26 mouse cellular contexts compared by ENCODE assay signal in the genomic region with DNA sequence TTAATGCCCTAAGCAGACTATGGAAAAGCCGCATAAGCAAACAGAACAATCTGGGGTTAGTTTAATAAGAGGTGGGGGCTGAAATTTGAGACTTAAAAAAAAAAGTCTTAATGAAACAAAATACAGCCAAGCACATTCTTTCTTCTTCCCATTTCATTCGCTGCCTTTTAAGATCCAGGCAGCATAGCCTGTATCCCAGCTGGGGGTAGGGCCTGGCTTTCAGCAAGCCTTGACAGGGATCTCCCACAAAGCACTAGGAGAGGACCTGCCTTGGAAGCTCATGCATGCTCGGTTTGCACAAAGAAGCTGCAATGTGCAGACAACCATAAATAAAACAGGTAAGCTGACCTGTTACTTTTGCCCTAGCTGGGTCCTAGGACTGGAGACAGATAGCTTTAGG. TPM values are rescaled to one million over a fixed set of nuclear protein-coding genes. Genes with fewer than 3 reads are reported as not detected.
DNase-seq lines count a peak whose midpoint lies in the region; ATAC-seq lines count a peak whose summit lies in the region.
"Had no signal": no experiment of that assay in that cellular context is flagged by ENCODE, and none has a peak within 500 bp of the region (broad histone marks: within the 10 kb centered on the region; RNA-seq: fewer than 3 reads in every experiment).

No protein-coding gene starts in this region.

- no peaks in the 10 kb centered on the region for H3K9me3 ChIP-seq in heart, embryonic 10.5 days
- H3K9me3 ChIP-seq in embryonic facial prominence, embryonic 13.5 days, result no peaks in the 10 kb centered on the region
- H3K9me3 ChIP-seq in limb, embryonic 10.5 days (replicated peaks), result no peaks in the 10 kb centered on the region
- H3K9me3 ChIP-seq: forebrain, embryonic 12.5 days; hindbrain, embryonic 13.5 days; kidney, embryonic 15.5 days had no signal

- peak; percentile 71; the same call in 1 of the 2 replicates for ATAC-seq in embryonic facial prominence, embryonic 13.5 days (ENCODE audit: insufficient number of reproducible peaks, insufficient read depth, low FRiP score, low TSS enrichment, low read depth)
- ATAC-seq in granulocyte monocyte progenitor cell, adult 5-6 weeks (replicated peaks; ENCODE audit: poor library complexity, severe bottlenecking), result no peak
- ATAC-seq in inflammation-experienced regulatory T-cells, adult 6 months, result no peak
- ATAC-seq in activated CD4-positive, CD25-positive, alpha-beta regulatory T cell, adult 4 months, result no peak
- ATAC-seq: forebrain, postnatal 0 days; hindbrain, postnatal 0 days; intestine, embryonic 16.5 days had no signal

- DNase-seq in heart, embryonic 10.5 days (ENCODE audit: low spot score), result no peak
- no peak for DNase-seq in heart, postnatal 36 days
- no peak for DNase-seq in limb, embryonic 10.5 days (ENCODE audit: low spot score)
- DNase-seq: adrenal gland, postnatal 14 days; cerebellum, adult 11-12 months; cerebellum, adult 9-10 months; cerebellum, postnatal 25 days; forebrain, postnatal 0 days; gastrocnemius, adult 2 months; gastrocnemius, postnatal 36 days; heart, postnatal 10 days; kidney, adult 2 months had no signal

- intact Hi-C loops in heart, postnatal 36 days (cut with DNase I), result no loop called here

- H3K4me2 ChIP-seq in embryonic facial prominence, embryonic 13.5 days, result peak overlapping the region; percentile 4; the same call in 1 of the 2 replicates
- H3K4me2 ChIP-seq: forebrain, embryonic 12.5 days; hindbrain, embryonic 13.5 days; kidney, embryonic 15.5 days had no signal

- H3K9ac ChIP-seq in embryonic facial prominence, embryonic 13.5 days, result 0 out of 2 replicates have a peak overlapping the region, but pooled peaks have one; percentile 46
- H3K9ac ChIP-seq: forebrain, embryonic 12.5 days; forebrain, postnatal 0 days; hindbrain, embryonic 13.5 days; kidney, embryonic 15.5 days had no signal

- WGBS in heart, embryonic 10.5 days, result 74% methylated on average over 3 of the region's 3 CpGs
- 16% methylated on average over 3 of the region's 3 CpGs for WGBS in embryonic facial prominence, embryonic 13.5 days
- 65% methylated on average over 3 of the region's 3 CpGs for WGBS in limb, embryonic 10.5 days

- no peaks in the 10 kb centered on the region for H3K27me3 ChIP-seq in heart, embryonic 10.5 days (ENCODE audit: insufficient read depth, poor library complexity, severe bottlenecking)
- no peaks in the 10 kb centered on the region for H3K27me3 ChIP-seq in embryonic facial prominence, embryonic 13.5 days
- H3K27me3 ChIP-seq in limb, embryonic 10.5 days (ENCODE audit: low read depth, poor library complexity, severe bottlenecking), result no peaks in the 10 kb centered on the region
- H3K27me3 ChIP-seq: forebrain, embryonic 12.5 days; hindbrain, embryonic 13.5 days; kidney, embryonic 15.5 days had no signal

- no peak overlapping the region for H3K4me3 ChIP-seq in heart, embryonic 10.5 days
- H3K4me3 ChIP-seq in embryonic facial prominence, embryonic 13.5 days, result no peak overlapping the region
- no peak overlapping the region for H3K4me3 ChIP-seq in limb, embryonic 10.5 days
- H3K4me3 ChIP-seq: forebrain, embryonic 12.5 days; gastrocnemius, adult 2 months; hindbrain, embryonic 13.5 days; kidney, embryonic 15.5 days had no signal

- H3K27ac ChIP-seq in heart, embryonic 10.5 days, result 0 out of 2 replicates have a peak overlapping the region, but pooled peaks have one; percentile 4
- peak overlapping the region; percentile 86 for H3K27ac ChIP-seq in embryonic facial prominence, embryonic 13.5 days
- peak overlapping the region; percentile 30; the same call in 1 of the 2 replicates for H3K27ac ChIP-seq in limb, embryonic 10.5 days
- H3K27ac ChIP-seq: forebrain, embryonic 12.5 days; gastrocnemius, adult 2 months; hindbrain, embryonic 13.5 days; hindbrain, postnatal 0 days; kidney, embryonic 15.5 days had no signal

- peaks cover 23% of the 10 kb centered on the region for H3K4me1 ChIP-seq in heart, embryonic 10.5 days
- peaks cover 21% of the 10 kb centered on the region for H3K4me1 ChIP-seq in embryonic facial prominence, embryonic 13.5 days
- peaks cover 17% of the 10 kb centered on the region for H3K4me1 ChIP-seq in limb, embryonic 10.5 days
- H3K4me1 ChIP-seq: forebrain, embryonic 12.5 days; hindbrain, embryonic 13.5 days; kidney, embryonic 15.5 days had no signal

- no peaks in the 10 kb centered on the region for H3K36me3 ChIP-seq in heart, embryonic 10.5 days
- no peaks in the 10 kb centered on the region for H3K36me3 ChIP-seq in embryonic facial prominence, embryonic 13.5 days
- H3K36me3 ChIP-seq in limb, embryonic 10.5 days, result no peaks in the 10 kb centered on the region
- H3K36me3 ChIP-seq: forebrain, embryonic 12.5 days; hindbrain, embryonic 13.5 days; kidney, embryonic 15.5 days had no signal

RNA-seq across cellular contexts. Expression of a gene that starts 41.4 kb away (rescaled TPM):
- 0.93 and 1.5 TPM in 2 replicates for polyA plus RNA-seq in heart, embryonic 10.5 days (2016; fragmentation: Nextera tagmentation; extraction: Ambion mirVana)
- total RNA-seq in heart, postnatal 36 days (2021), result under 1 TPM; 0.39 to 0.84 TPM
- polyA plus RNA-seq in embryonic facial prominence, embryonic 13.5 days (2015; fragmentation: Nextera tagmentation; extraction: Ambion mirVana), result 0.36 TPM in 1 of 2 replicates, not detected in the other
- polyA plus RNA-seq in limb, embryonic 10.5 days (2016; fragmentation: Nextera tagmentation; extraction: Ambion mirVana), result 0.28 and 0.44 TPM in 2 replicates
- total RNA-seq in granulocyte monocyte progenitor cell, adult 5-6 weeks (2014; fragmentation: Nextera tagmentation), result not detected in 2 replicates
- total RNA-seq in granulocyte monocyte progenitor cell, adult 5-6 weeks (2017), result not detected in 2 replicates
- under 1 TPM in 1 of 3 experiments, not detected in 2; 0.34 TPM for polyA plus RNA-seq in inflammation-experienced regulatory T-cells, adult 6 months (2017; shearing (Covaris generic))
- not detected for polyA plus RNA-seq in activated CD4-positive, CD25-positive, alpha-beta regulatory T cell, adult 4 months (2017; shearing (Covaris generic))
- total RNA-seq: adrenal gland, postnatal 14 days; ES-E14; forebrain, postnatal 0 days; gastrocnemius, adult 2 months; gastrocnemius, postnatal 36 days; hematopoietic stem cell, adult 5-6 weeks; hindbrain, postnatal 0 days had no signal
- polyA plus RNA-seq: cortical plate, adult 2 months; forebrain, postnatal 0 days; heart, embryonic 14.5 days; hindbrain, postnatal 0 days; kidney, adult 2 months had no signal

RNA-seq across cellular contexts. Expression of a gene that starts 51.2 kb away (rescaled TPM):
- polyA plus RNA-seq in heart, embryonic 10.5 days (2016; fragmentation: Nextera tagmentation; extraction: Ambion mirVana), result 0.46 and 0.51 TPM in 2 replicates
- total RNA-seq in heart, postnatal 36 days (2021), result not detected
- polyA plus RNA-seq in embryonic facial prominence, embryonic 13.5 days (2015; fragmentation: Nextera tagmentation; extraction: Ambion mirVana), result not detected in 2 replicates
- not detected in 2 replicates for polyA plus RNA-seq in limb, embryonic 10.5 days (2016; fragmentation: Nextera tagmentation; extraction: Ambion mirVana)
- not detected in 2 replicates for total RNA-seq in granulocyte monocyte progenitor cell, adult 5-6 weeks (2014; fragmentation: Nextera tagmentation)
- total RNA-seq in granulocyte monocyte progenitor cell, adult 5-6 weeks (2017), result 0.47 TPM in 1 of 2 replicates, not detected in the other
- polyA plus RNA-seq in inflammation-experienced regulatory T-cells, adult 6 months (2017; shearing (Covaris generic)), result not detected
- polyA plus RNA-seq in activated CD4-positive, CD25-positive, alpha-beta regulatory T cell, adult 4 months (2017; shearing (Covaris generic)), result not detected
- total RNA-seq: adrenal gland, postnatal 14 days; forebrain, postnatal 0 days; heart, adult 8-10 months; heart, postnatal 10 days; hematopoietic stem cell, adult 5-6 weeks; hindbrain, postnatal 0 days had no signal
- polyA plus RNA-seq: cortical plate, adult 2 months; forebrain, embryonic 12.5 days; forebrain, postnatal 0 days; heart, embryonic 14.5 days; hindbrain, embryonic 13.5 days; hindbrain, postnatal 0 days; intestine, embryonic 16.5 days had no signal

RNA-seq across cellular contexts. Expression of a gene that starts 57.3 kb away (rescaled TPM):
- 0.33 and 0.62 TPM in 2 replicates for polyA plus RNA-seq in heart, embryonic 10.5 days (2016; fragmentation: Nextera tagmentation; extraction: Ambion mirVana)
- total RNA-seq in heart, postnatal 36 days (2021), result not detected
- polyA plus RNA-seq in embryonic facial prominence, embryonic 13.5 days (2015; fragmentation: Nextera tagmentation; extraction: Ambion mirVana), result not detected in 2 replicates
- not detected in 2 replicates for polyA plus RNA-seq in limb, embryonic 10.5 days (2016; fragmentation: Nextera tagmentation; extraction: Ambion mirVana)
- not detected in 2 replicates for total RNA-seq in granulocyte monocyte progenitor cell, adult 5-6 weeks (2014; fragmentation: Nextera tagmentation)
- total RNA-seq in granulocyte monocyte progenitor cell, adult 5-6 weeks (2017), result not detected in 2 replicates
- polyA plus RNA-seq in inflammation-experienced regulatory T-cells, adult 6 months (2017; shearing (Covaris generic)), result not detected
- not detected for polyA plus RNA-seq in activated CD4-positive, CD25-positive, alpha-beta regulatory T cell, adult 4 months (2017; shearing (Covaris generic))
- total RNA-seq: adrenal gland, postnatal 14 days; forebrain, postnatal 0 days; gastrocnemius, adult 2 months; heart, adult 8-10 months; heart, postnatal 10 days; hematopoietic stem cell, adult 5-6 weeks; hindbrain, postnatal 0 days had no signal
- polyA plus RNA-seq: cortical plate, adult 2 months; forebrain, embryonic 12.5 days; forebrain, postnatal 0 days; heart, embryonic 14.5 days; hindbrain, embryonic 13.5 days; hindbrain, postnatal 0 days; intestine, embryonic 16.5 days; kidney, adult 2 months had no signal

Comparison
In these comparisons a context has a peak if more than half of its experiments do, and no peak if none do; other contexts are left out.
1. H3K27ac ChIP-seq: peak in every context shown above with its lines; median percentile 86 in embryonic facial prominence, embryonic 13.5 days; 30 in limb, embryonic 10.5 days; 4 in heart, embryonic 10.5 days.